Mouse (Mus musculus): ENCODE results near the gene Frat1.

- TF ChIP-seq POLR2A (IDR thresholded peaks at IDR 0.05; ENCODE audit: borderline replicate concordance, extremely low read depth, insufficient read depth, insufficient read length, poor library complexity, severe bottlenecking) (no peak), CTCF (IDR thresholded peaks at IDR 0.05; ENCODE audit: borderline replicate concordance, extremely low read depth, insufficient read depth, insufficient read length) (no peak)
Observed at GRCm38 (mm10) chr19:41796148-41796760, 33.5 kb upstream of the Frat1 start.

Data from brain, embryonic 14.5 days (tissue).